Mouse (Mus musculus) adrenal gland, postnatal 4 days (tissue): ENCODE results near the gene Dgki. TPM values are rescaled to one million over a fixed set of nuclear protein-coding genes. Genes with fewer than 3 reads are reported as not detected.

Source experiments
- DNase-seq, 2 experiments: peaks; one replicate each; pipeline ENCODE4 v3.0.0; 2021 to 2022; ENCODE audit warnings: low spot score in 2 of 2, mixed read lengths in 2 of 2
- long read RNA-seq, 2 experiments: library from polyadenylated mRNA; stranded (forward); transcript quantifications; one replicate each; pipeline ENCODE4 v2.0.0; 2021
- total RNA-seq, 2 experiments: library from RNA; stranded (reverse); gene quantifications; 2 replicates each; pipeline ENCODE4 v1.2.3; 2021

Gene Dgki
- 1 to 10 TPM; 4.0 to 4.2 TPM for total RNA-seq
- long read RNA-seq, experiment 1, result 0 reads
- long read RNA-seq, experiment 2, result 0 reads

DNA sequence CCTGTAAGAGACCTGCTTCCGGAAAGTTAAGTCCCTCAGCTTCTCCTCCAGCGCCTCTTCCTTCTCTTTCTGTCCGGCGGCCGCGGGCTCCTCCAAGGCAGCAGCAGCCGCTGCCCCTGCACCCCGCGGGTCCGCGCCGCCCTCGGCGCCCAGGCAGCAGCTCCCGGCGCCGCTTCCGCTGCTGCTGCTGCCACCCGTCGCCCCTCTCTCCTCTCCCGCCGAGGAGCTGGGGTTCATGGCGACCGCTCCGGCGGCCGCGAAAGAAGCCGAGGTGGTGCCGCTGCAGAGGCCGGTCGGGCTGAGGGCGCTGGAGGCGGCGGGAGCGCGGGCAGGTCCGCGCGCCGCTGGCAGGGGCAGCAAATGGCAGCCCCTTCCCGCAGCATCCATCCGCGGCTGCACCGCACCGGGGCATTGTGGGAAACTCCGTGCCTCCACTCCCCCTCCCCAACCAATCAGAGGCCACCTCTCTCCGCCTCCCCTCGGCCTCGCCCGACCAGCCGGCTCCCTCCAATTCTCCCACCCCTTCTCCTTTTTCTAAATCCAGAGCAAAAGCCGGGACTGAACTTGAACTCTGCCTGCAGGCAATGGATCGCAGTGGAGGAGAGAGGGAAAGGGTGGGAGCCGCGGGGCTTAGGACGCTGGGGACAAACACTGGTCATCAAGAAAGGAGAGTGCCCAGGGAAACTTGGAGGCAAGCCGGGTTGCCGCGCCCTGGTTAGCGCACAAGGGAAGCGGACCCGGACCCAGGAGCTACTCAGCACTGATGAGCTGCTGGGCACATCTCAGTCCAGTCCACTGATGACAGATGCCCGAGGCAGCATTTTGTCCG lies at the start of gene Dgki:
Gene Dgki, minus strand, starts transcription at position 623 of the 829 bp plus-strand sequence.
- no peak for DNase-seq

- no peak for DNase-seq
These were observed 47.6 kb upstream of the Dgki start for GRCm38 (mm10) chr6:37347606-37348005.

DNA sequence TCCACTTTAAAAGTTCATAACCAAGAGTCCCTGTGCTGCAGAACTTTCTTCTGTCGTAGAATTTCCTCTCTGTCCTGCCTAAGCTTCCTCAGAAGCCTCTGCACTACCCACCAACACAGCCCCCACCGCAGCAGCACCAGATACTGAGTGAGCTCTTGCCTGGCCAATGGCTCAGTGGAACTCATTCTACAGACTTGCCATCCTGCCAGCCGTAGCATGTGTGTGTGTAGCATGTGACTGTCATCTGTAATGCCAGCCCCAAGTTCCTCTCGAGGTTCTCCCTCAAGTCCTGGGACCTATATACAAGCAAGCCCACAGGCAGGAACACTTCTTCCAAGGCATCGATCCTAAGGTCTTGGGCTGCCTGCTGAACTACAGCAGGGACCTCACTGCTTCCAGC lies 38.1 kb upstream of the Dgki start:
- no peak for DNase-seq

DNA sequence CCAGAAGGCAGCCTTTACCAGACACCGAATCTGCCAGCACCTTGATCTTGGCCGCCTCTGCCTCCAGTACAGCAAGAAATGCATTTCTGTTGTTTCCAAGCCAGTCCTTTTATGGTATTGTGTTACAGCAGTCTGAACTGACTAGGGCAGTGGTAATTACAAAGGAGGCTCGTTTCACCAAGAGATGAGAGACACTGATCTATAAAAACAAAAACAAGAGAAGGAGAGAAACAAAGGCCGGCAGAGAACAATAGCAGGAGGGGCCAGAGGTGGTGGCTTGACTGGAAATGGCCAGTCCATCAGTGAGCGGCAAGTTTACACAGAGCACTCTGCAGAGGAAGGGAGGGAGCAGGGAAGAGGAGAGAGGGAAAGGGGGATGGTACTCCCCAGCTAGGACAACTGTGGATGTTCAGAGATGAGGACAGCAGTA lies 36.9 kb upstream of the Dgki start:
- no peak for DNase-seq

- DNase-seq, result no peak
These were observed 36.4 kb upstream of the Dgki start for GRCm38 (mm10) chr6:37336381-37336780.

DNA sequence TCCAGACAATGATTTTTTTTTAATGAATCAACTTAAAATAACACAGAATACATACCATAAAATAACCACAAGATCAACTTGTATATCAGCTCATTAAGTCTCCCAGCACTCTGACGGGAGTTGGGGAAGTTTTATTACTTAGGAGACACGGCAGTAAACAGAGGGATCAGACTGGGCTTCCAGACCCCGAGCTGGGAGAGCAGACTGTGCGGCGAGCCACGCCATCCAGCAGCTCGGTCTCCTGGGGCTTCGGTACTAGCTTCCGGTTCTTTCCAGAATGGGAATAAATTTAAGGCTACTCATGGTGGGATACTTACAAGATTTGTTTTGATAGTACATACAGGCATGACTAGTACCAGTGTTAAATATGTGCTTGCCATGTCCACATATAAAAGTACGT lies 32.9 kb upstream of the Dgki start:
- no peak for DNase-seq

- no peak for DNase-seq
These were observed 30.2 kb upstream of the Dgki start for GRCm38 (mm10) chr6:37329901-37330864.

- no peak for DNase-seq
These were observed 29.4 kb upstream of the Dgki start for GRCm38 (mm10) chr6:37329376-37329775.

GRCm38 (mm10) chr6:37328671-37329070 lies 28.7 kb upstream of the Dgki start:
- no peak for DNase-seq

DNA sequence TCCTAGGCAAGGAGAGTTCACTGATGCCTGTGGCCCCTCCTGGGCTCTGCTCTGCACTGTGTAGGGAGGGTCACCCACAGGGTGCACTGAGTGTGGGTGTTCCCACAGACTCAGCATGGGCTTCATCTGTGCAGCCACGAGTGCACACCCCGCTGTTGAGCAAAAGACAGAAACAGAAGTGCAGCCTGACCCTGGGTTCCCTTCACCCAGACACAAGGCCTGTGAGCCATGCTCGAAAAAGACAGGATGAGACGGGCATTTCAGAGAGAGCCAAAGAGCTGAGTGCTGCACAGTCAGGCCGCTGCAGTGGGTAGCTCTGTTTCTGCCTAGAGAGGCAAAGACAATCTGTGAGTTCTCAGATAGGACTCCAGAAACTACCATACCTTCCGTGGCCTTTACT lies 27.5 kb upstream of the Dgki start:
- DNase-seq, result no peak

- no peak for DNase-seq
These were observed 26.6 kb upstream of the Dgki start for GRCm38 (mm10) chr6:37326603-37326955.

DNA sequence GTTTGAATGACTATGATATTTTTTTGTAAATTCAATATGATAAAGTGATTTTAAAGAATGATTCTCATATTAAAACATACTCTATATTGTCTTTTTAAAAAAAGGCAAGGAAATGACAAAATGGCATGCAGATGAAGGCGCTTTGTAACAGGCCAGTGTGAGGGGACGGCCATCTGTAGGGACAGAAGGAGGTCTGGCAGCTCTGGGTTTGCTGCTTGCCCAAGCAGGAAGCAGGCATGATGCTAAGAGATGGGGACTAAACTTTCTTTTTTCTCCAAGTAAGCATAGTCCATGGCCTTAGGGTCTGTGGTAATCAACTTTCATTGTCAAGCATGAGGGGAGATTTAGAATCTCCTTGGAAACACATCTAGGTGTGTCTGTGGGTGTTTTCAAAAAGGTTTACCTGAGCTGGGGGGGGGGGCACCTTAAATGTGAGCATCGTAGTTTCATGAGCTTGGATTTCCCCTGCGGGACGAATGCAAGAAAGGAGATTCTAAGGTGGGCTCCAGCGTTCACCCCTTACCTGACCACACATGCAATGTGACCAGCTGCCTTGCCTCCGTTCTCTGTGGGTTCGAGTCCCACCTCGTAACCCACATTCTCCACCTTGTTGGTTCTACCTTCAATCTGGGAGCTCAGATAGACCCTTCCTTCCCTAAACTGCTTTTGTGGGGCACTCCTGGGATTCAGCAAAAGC lies 26.1 kb upstream of the Dgki start:
- no peak for DNase-seq

DNA sequence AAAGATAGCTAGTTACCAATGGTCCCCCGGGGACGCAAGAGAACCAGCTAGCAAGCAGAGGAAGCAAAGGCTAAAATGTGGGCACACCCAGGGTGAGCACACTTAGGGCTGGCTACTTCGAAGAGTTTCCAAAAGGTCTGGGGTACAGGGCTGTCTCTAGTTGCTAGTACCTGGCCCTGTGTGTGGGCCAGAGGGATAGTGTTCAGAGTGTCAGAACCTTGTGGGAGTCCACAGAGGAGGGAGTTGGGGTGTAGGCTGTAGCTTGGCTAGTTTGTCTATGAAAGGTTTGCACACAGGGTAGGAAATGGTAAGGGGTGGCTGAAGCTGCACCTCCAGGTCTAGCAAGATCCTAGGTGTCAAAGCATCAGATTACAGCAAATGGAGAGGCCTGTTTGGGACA lies 25.1 kb upstream of the Dgki start:
- no peak for DNase-seq

- DNase-seq, result no peak
These were observed 22.7 kb upstream of the Dgki start for GRCm38 (mm10) chr6:37322641-37323040.

DNA sequence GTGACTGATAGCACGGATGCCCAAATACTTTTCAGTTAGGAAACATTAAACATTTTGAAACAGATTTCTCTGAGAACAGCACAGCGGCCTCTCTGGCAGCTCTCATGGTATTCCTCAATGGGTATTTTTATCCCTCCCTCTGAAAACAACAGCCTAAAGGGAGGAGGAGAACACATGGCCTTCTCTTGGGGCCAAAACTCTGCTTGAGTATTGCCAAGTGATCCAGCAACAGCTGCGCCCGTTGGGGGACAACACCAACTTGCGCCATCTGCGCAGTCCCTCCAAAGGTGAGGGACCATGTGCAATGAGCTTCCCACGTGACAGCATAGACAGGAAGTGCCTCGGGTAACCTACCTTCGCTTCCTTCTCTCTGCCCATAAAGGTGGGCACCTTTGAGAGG lies 22.1 kb upstream of the Dgki start:
- no peak for DNase-seq

- DNase-seq, result no peak
These were observed 17.9 kb upstream of the Dgki start for GRCm38 (mm10) chr6:37317904-37318303.

- no peak for DNase-seq
These were observed 15.5 kb upstream of the Dgki start for GRCm38 (mm10) chr6:37315440-37315839.

- no peak for DNase-seq
These were observed 10.6 kb upstream of the Dgki start for GRCm38 (mm10) chr6:37310601-37311000.

DNA sequence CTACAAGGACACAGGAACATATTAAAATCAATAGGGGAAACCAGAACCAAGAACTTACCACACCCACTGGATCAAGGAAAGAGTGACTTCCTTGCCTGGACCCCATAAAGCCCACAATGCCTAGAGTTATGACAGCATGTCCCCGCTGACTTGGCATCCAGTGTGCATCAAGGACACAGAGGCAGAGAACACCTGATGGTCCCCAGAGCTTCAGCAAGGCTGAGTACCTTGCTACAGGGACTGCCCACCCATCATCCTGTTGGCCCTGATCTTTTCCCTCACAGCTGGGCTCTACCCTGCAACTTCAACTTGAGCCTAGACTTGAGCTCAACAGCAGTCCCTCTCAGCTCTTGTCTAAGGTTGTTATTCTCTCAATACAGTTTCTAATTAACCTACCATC lies 6.6 kb upstream of the Dgki start:
- no peak for DNase-seq

- DNase-seq, result no peak
These were observed 508 bp upstream of the Dgki start for GRCm38 (mm10) chr6:37300492-37300891.

DNA sequence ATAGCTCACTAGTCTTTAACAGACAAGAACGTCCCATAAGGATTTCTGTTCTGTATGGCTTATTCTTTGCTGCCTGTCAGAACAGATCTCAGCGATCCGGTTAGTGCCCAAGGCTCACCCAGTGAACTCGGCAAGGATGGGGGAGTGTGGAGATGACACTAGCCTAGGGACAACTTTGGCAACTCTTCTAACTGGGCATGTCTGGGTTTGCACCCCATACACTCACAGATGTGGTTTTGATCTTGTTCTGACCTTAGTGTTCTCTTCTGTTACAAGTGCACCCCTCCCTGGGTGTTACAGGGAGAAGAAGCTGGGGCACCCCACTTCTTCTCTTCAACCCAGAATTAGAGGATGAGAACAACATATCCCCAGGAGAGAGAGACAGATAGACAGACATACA lies 1.0 kb downstream of the Dgki start:
- no peak for DNase-seq
